Mouse (Mus musculus) bone marrow macrophage, adult 2 months (primary cell): ENCODE data around the gene Arhgef33. TPM values are rescaled to one million over a fixed set of nuclear protein-coding genes. Genes with fewer than 3 reads are reported as not detected.

Source experiments
- H3K27ac ChIP-seq: 2 replicates; pipeline ENCODE4 v1.5.1; 2012; ENCODE audit warnings: low read depth, low read length; ENCODE audit not compliant: insufficient read depth
- H3K4me1 ChIP-seq: 2 replicates; pipeline ENCODE4 v1.6.1; 2012; ENCODE audit warnings: low read length; ENCODE audit not compliant: control insufficient read depth, insufficient read depth
- H3K4me3 ChIP-seq: 2 replicates; pipeline ENCODE4 v1.5.1; 2012; ENCODE audit warnings: mild to moderate bottlenecking, low read length, moderate library complexity; ENCODE audit not compliant: insufficient read depth
- CTCF ChIP-seq: IDR thresholded peaks from 2 replicates; pipeline ENCODE4 v1.5.1; 2012; ENCODE audit warnings: low read depth, mild to moderate bottlenecking, low read length, moderate library complexity
- POLR2A ChIP-seq: IDR thresholded peaks from 2 replicates; pipeline ENCODE4 v1.6.1; 2012; ENCODE audit warnings: mild to moderate bottlenecking, low read depth, low read length, borderline replicate concordance
- polyA plus RNA-seq: library from polyadenylated mRNA; stranded (reverse); fragments of >200 nt; gene quantifications from 2 replicates; pipeline ENCODE4 v1.2.4, GENCODE M21; 2012; ENCODE audit not compliant: missing spikeins, insufficient read depth, insufficient read length

Gene Arhgef33
- polyA plus RNA-seq, 1 experiment: not detected

- no peak overlapping the region for H3K4me3 ChIP-seq
- no peak overlapping the region for H3K27ac ChIP-seq
- H3K4me1 ChIP-seq: peaks cover 14% of the 10 kb centered on the region
- TF ChIP-seq CTCF: no peak
- no peak for TF ChIP-seq POLR2A
Measured at GRCm38 (mm10) chr17:80291148-80291547, 16.1 kb upstream of the Arhgef33 start.

- TF ChIP-seq POLR2A: no peak
- TF ChIP-seq CTCF: no peak
- no peak overlapping the region for H3K27ac ChIP-seq
- H3K4me1 ChIP-seq: peaks cover 3% of the 10 kb centered on the region
- H3K4me3 ChIP-seq: no peak overlapping the region
Measured at GRCm38 (mm10) chr17:80295258-80295657, 11.9 kb upstream of the Arhgef33 start.

DNA sequence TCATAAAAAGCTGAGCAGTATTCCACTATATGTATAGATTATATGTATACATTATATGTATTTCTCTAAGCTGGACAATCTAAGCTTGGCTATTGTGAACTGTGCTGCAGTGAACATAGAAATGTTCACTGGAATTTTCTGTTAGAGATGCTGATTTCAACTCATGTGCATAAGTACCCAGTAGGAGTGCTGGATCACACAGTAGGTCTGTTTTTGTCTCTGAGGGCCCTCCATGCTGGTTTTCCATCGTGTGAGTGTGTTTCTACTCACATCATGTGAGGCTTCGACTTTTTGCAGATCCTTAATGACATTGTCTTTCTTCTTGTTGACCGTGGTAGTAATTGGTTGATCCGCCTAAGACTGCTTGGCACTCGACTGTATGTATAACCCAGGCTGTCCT lies 8.4 kb upstream of the Arhgef33 start:
- H3K4me3 ChIP-seq: no peak overlapping the region
- no peak overlapping the region for H3K27ac ChIP-seq
- TF ChIP-seq POLR2A: no peak
- no peak for TF ChIP-seq CTCF
- H3K4me1 ChIP-seq: peaks cover 3% of the 10 kb centered on the region

- no peak overlapping the region for H3K4me3 ChIP-seq
- H3K4me1 ChIP-seq: no peaks in the 10 kb centered on the region
- H3K27ac ChIP-seq: no peak overlapping the region
- TF ChIP-seq POLR2A (no peak), CTCF (no peak)
Measured at GRCm38 (mm10) chr17:80311761-80312160, 4.6 kb downstream of the Arhgef33 start.

DNA sequence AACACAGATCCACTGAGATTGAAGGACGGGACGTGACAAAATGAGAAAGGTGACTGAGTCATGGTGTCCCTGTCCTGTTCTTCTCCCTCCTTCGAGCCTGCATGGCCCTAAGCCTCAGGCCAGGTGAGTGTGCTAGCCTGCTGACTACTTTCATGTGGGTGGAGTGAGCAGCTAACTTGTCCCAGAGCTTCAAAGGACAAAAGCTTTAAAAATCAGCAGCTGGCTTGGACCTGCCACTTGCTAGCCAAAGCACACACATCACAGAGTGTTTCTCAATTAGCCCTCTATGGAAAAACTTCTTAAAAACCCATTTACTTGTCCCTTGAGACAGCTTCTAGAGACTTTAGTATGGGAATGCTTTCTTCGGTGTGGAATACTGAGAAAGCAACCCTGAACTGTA lies 5.2 kb downstream of the Arhgef33 start:
- H3K4me3 ChIP-seq: no peak overlapping the region
- H3K27ac ChIP-seq: no peak overlapping the region
- TF ChIP-seq CTCF: no peak
- TF ChIP-seq POLR2A: no peak
- no peaks in the 10 kb centered on the region for H3K4me1 ChIP-seq

DNA sequence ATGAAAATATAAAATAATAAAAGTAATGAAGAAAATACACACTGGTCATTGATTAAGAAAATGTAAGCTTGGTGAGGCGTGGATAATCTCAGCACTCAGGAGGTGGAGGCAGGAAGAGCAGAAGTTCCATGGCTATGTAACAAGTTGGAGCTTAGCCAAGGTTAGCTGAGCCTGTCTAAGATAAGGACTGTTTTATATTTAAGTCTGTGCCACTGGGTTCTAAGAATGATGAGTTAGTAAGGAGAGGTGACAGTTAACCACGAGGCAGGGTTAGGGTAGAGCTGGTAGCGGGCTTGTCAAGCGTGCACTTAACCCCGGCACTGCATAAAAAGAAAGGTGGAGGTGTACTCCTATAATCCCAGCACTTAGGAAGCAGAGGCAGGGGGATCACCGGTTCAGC lies 15.0 kb downstream of the Arhgef33 start:
- no peak overlapping the region for H3K27ac ChIP-seq
- H3K4me3 ChIP-seq: no peak overlapping the region
- H3K4me1 ChIP-seq: peaks cover 6% of the 10 kb centered on the region
- TF ChIP-seq CTCF: no peak
- TF ChIP-seq POLR2A: no peak

DNA sequence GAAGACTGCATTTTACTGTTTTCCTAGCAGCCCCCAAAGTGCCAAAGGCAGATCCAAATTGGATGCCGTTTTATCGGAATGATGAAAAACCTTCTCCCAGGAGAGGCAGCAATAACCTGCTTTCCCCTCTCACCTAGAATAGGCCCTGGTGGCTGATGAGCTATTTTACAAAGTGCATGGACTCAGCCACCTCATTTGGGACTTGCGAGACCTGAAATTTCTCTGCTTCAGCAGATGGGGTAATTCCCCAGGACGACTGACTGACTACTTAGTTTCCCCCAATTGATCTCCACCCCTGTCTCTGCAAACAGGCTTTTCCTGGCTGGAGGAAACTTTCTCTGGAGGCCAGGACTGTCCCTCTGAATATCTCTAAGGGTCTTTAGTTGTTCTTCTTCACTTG lies 15.8 kb downstream of the Arhgef33 start:
- TF ChIP-seq POLR2A: no peak
- TF ChIP-seq CTCF: no peak
- peaks cover 6% of the 10 kb centered on the region for H3K4me1 ChIP-seq
- H3K27ac ChIP-seq: no peak overlapping the region
- no peak overlapping the region for H3K4me3 ChIP-seq

DNA sequence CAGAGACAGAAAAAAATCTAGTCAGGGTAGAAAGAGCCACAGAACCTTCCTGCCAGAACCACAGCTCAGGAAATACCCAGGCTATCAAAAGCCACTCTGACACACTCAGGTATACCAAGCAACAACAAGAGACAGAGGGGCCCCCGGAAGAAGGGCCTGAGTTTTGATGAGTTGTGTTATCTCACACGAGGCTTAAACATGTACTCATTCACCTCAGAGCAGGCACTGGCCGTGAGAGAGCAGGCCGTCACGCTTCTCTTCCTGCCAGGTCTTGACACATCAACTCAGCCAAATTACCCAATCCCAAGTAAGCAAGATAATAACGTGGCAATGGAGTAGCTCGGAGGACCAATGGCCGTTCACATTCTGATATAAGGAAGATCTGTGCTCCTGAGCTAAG lies 16.5 kb downstream of the Arhgef33 start:
- Histone ChIP-seq H3K4me3 (no peak overlapping the region), H3K27ac (no peak overlapping the region), H3K4me1 (peaks cover 6% of the 10 kb centered on the region)
- TF ChIP-seq CTCF: no peak
- no peak for TF ChIP-seq POLR2A

DNA sequence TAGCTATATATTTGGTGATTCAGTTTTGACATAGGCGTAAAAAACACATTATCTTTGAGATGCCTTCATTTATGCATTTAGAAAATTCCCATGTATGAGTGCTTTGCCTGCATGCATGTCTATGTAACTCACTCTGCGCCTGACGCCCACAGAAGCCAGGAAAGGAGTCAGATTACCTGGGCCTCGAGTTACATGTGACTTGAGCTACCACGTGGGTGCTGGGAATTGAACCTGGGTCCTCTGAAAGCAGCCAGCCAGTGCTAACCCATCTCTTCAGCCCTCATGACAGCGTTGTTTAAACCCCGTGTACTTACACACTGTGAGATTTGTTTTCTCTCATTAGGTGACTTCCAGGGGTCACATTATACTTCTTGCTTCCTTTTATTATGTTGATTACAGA lies 17.3 kb downstream of the Arhgef33 start:
- TF ChIP-seq POLR2A: no peak
- no peak for TF ChIP-seq CTCF
- no peak overlapping the region for H3K27ac ChIP-seq
- H3K4me1 ChIP-seq: peaks cover 6% of the 10 kb centered on the region
- no peak overlapping the region for H3K4me3 ChIP-seq

GRCm38 (mm10) chr17:80325456-80325855 lies 18.2 kb downstream of the Arhgef33 start:
- Histone ChIP-seq H3K4me3 (no peak overlapping the region), H3K4me1 (peaks cover 6% of the 10 kb centered on the region), H3K27ac (no peak overlapping the region)
- TF ChIP-seq POLR2A (no peak), CTCF (no peak)

DNA sequence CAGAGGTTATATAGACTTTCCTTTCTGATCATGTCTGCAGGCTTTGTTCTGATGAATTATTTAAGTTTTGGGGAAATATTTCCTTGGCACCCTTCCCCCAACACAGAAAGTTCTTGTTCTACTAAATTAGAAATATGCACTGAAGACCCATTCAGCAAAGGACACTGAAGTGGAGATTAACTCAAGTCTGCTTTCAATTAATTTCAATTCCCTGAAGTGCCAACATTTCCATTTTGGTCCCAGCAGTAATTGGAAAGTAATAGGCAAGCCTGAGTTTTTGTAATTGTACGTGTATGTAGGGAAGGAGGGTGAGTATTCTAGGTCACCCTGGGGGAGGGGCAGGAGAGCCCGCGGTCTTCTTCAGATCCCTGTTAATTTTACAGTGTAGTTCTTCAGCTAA lies 19.2 kb downstream of the Arhgef33 start:
- TF ChIP-seq CTCF: no peak
- TF ChIP-seq POLR2A: no peak
- H3K27ac ChIP-seq: no peak overlapping the region
- H3K4me3 ChIP-seq: no peak overlapping the region
- peaks cover 6% of the 10 kb centered on the region for H3K4me1 ChIP-seq
